Mouse (Mus musculus): ENCODE results near the gene Dnah2. TPM values are rescaled to one million over a fixed set of nuclear protein-coding genes. Genes with fewer than 3 reads are reported as not detected.
"Not testable (repeated sequence)": the region's sequence is repeated elsewhere in the genome, so short reads cannot be mapped to it uniquely, and the experiment has no call there.

Gene Dnah2
- polyA plus RNA-seq, 1 experiment from 2014 or later: 2.7 TPM

DNA sequence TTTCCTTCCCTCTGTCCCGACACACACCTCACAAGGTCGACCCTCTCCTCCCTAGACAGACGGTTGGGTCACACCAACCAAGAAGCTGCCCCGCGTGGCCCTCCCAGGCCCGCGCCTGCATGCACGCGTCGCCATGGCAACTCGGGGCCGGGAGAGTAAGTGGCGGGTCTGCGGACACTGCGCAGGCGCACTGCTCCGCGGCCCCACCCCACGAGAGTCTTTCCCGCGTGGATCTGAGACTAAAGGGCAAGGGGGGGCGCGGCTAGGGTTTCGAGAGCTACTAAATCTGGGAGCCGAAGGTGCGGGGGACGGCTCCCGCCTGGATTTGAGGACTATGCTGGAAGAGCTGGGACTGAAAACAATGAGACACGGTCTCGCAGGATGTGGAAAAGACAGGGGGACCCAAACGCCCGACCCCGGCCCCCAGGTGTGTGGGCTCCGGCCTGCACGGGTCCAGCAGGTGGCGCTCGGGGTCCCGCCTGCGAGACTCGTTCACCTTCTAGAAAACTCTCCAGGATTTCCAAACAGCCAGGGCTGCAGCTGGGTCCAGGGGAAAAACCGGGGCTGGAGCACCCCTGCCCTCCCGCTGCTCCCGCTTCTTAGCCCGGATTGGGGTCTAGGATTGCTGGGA is 2.4 kb downstream of the Dnah2 start:
- peak overlapping the region; percentile 95 for H3K27ac ChIP-seq (ENCODE audit: low read depth, low read length)
- peak overlapping the region; percentile 75 for H3K9ac ChIP-seq (ENCODE audit: low read length)
- ATAC-seq: peak; percentile 70
- peak overlapping the region; percentile 95 for H3K4me2 ChIP-seq (ENCODE audit: low read length)
- no peaks in the 10 kb centered on the region for H3K27me3 ChIP-seq (replicated peaks; ENCODE audit: control insufficient read depth, insufficient read depth, low read length)
- peak; percentile 88 for DNase-seq (ENCODE audit: low spot score)
- WGBS: 0% methylated on average over 44 of the region's 44 CpGs
- H3K36me3 ChIP-seq (ENCODE audit: control insufficient read depth, insufficient read depth, low read length): no peaks in the 10 kb centered on the region
- H3K9me3 ChIP-seq (replicated peaks; ENCODE audit: control insufficient read depth, low read length): no peaks in the 10 kb centered on the region
- H3K4me3 ChIP-seq (ENCODE audit: low read depth, low read length): peak overlapping the region; percentile 45
- H3K4me1 ChIP-seq (ENCODE audit: control insufficient read depth, insufficient read depth, low read length): peaks cover 46% of the 10 kb centered on the region

DNA sequence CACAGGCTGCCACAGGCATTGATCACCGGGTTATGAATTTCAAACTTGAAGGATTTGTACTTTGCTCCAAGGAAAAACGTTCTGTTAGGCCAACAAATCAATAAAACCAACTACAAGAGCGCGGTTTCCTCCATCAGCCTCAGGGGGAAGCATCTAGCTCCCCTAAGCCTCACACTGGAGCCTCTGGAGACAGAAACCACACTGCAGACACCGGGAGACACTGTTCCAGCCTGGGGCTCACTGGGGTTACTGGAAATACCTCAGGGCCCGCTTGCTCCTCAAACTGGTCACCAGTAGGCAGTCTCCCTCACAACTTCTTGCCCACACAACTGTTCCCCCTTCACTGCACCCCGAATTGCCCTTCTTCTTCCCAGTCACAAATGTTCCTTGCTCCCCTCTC is 3.0 kb downstream of the Dnah2 start:
- WGBS: 11% methylated on average over 7 of the region's 7 CpGs
- no peaks in the 10 kb centered on the region for H3K36me3 ChIP-seq (ENCODE audit: control insufficient read depth, insufficient read depth, low read length)
- H3K27me3 ChIP-seq (replicated peaks; ENCODE audit: control insufficient read depth, insufficient read depth, low read length): no peaks in the 10 kb centered on the region
- H3K4me3 ChIP-seq (ENCODE audit: low read depth, low read length): peak overlapping the region; percentile 45
- H3K4me2 ChIP-seq (ENCODE audit: low read length): peak overlapping the region; percentile 95
- peak; percentile 21; the same call in 1 of the 2 replicates for ATAC-seq
- DNase-seq (ENCODE audit: low spot score): peak; percentile 51
- H3K9me3 ChIP-seq (replicated peaks; ENCODE audit: control insufficient read depth, low read length): no peaks in the 10 kb centered on the region
- H3K4me1 ChIP-seq (ENCODE audit: control insufficient read depth, insufficient read depth, low read length): peaks cover 46% of the 10 kb centered on the region
- peak overlapping the region; percentile 95 for H3K27ac ChIP-seq (ENCODE audit: low read depth, low read length)
- peak overlapping the region; percentile 75 for H3K9ac ChIP-seq (ENCODE audit: low read length)

DNA sequence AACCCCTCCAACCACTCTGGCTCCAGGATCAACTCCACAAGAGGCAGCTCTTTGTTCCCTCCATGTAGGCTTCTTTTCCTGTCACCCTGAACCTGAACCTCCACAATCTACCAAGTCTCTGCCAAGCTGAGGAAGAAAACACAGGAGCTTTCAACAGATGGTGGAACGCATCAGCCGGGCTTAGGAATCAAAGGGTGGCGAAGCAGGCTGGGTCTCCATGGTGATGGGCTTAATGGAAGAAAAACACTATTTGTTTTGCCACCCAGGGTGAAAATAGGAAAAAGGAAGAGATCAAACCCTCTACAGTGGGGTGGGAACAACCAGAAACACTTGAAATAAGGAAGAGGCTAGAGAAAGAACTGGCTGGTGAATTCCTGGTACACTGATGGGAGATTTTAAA is 5.3 kb downstream of the Dnah2 start:
- ATAC-seq (peak; percentile 18; the same call in 1 of the 2 replicates), DNase-seq (ENCODE audit: low spot score) (peak; percentile 73)
- Histone ChIP-seq H3K4me1 (ENCODE audit: control insufficient read depth, insufficient read depth, low read length) (peaks cover 38% of the 10 kb centered on the region), H3K9me3 (replicated peaks; ENCODE audit: control insufficient read depth, low read length) (no peaks in the 10 kb centered on the region), H3K36me3 (ENCODE audit: control insufficient read depth, insufficient read depth, low read length) (no peaks in the 10 kb centered on the region), H3K27ac (ENCODE audit: low read depth, low read length) (peak overlapping the region; percentile 81), H3K9ac (ENCODE audit: low read length) (no peak overlapping the region), H3K4me2 (ENCODE audit: low read length) (no peak overlapping the region), H3K4me3 (ENCODE audit: low read depth, low read length) (no peak overlapping the region), H3K27me3 (replicated peaks; ENCODE audit: control insufficient read depth, insufficient read depth, low read length) (no peaks in the 10 kb centered on the region)
- 8% methylated on average over 3 of the region's 3 CpGs for WGBS

DNA sequence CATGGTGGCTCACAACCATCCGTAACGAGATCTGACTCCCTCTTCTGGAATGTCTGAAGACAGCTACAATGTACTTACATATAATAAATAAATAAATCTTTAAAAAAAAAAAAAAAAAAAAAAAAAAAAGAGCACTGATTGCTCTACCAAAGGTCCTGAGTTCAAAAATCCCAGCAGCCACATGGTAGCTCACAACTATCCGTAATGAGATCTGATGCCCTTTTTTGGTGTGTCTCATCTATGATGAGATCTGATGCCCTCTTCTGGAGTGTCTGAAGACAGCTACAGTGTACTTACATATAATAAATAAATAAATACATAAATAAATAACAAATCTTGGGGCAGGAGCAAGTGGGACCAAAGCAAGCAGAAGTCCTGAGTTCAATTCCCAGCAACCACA is 7.2 kb downstream of the Dnah2 start:
- not testable (repeated sequence) for H3K36me3 ChIP-seq (ENCODE audit: control insufficient read depth, insufficient read depth, low read length); H3K27me3 ChIP-seq (replicated peaks; ENCODE audit: control insufficient read depth, insufficient read depth, low read length); H3K4me3 ChIP-seq (ENCODE audit: low read depth, low read length); H3K27ac ChIP-seq (ENCODE audit: low read depth, low read length); H3K9ac ChIP-seq (ENCODE audit: low read length); ATAC-seq; H3K9me3 ChIP-seq (replicated peaks; ENCODE audit: control insufficient read depth, low read length); H3K4me2 ChIP-seq (ENCODE audit: low read length); DNase-seq (ENCODE audit: low spot score)
- H3K4me1 ChIP-seq (ENCODE audit: control insufficient read depth, insufficient read depth, low read length): peaks cover 23% of the 10 kb centered on the region
- WGBS: 83% methylated on average over 1 of the region's 3 CpGs

DNA sequence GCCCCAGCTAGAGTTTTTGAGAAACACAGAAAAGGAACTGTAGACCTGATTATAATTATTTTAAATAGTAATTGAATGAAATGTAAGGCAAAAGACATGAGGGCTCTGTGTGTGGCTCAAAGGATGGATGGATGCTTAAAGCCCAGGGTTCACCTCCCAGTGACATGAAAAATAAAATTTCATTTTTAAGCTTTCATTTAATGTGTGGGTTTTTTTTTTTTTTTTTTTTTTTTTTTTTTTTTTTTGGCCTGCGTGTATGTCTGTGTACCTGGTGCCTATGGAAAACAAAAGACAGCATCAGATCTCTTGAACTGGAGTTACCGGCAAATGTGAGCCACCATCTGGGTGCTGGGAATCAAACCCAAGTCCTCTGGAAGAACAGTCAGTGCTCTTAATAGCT is 8.2 kb downstream of the Dnah2 start:
- Histone ChIP-seq H3K9me3 (replicated peaks; ENCODE audit: control insufficient read depth, low read length) (no peaks in the 10 kb centered on the region), H3K27ac (ENCODE audit: low read depth, low read length) (no peak overlapping the region), H3K27me3 (replicated peaks; ENCODE audit: control insufficient read depth, insufficient read depth, low read length) (no peaks in the 10 kb centered on the region), H3K9ac (ENCODE audit: low read length) (no peak overlapping the region), H3K4me1 (ENCODE audit: control insufficient read depth, insufficient read depth, low read length) (peaks cover 15% of the 10 kb centered on the region), H3K36me3 (ENCODE audit: control insufficient read depth, insufficient read depth, low read length) (no peaks in the 10 kb centered on the region), H3K4me2 (ENCODE audit: low read length) (no peak overlapping the region), H3K4me3 (ENCODE audit: low read depth, low read length) (no peak overlapping the region)
- no peak for DNase-seq (ENCODE audit: low spot score)
- ATAC-seq: no peak
- 83% methylated on average over 2 of the region's 2 CpGs for WGBS

DNA sequence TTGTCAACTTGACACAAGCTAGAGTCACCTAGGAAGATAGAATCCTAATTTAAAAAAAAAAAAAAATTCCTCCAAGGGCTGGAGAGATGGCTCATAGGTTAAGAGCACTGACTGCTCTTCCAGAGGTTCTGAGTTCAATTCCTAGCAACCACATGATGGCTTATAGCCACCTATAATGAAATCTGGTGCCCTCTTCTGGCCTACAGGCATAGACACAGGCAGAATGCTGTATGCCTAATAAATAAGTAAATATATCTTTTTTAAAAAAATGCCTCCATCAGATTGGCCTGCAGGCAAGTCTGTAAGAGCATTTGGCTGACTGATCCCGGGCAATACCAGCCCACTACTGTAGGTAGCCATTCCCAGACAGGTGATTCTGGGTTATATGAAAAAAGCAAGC is 13.9 kb downstream of the Dnah2 start:
- H3K27ac ChIP-seq (ENCODE audit: low read depth, low read length): no peak overlapping the region
- no peak overlapping the region for H3K9ac ChIP-seq (ENCODE audit: low read length)
- H3K27me3 ChIP-seq (replicated peaks; ENCODE audit: control insufficient read depth, insufficient read depth, low read length): no peaks in the 10 kb centered on the region
- H3K4me1 ChIP-seq (ENCODE audit: control insufficient read depth, insufficient read depth, low read length): no peaks in the 10 kb centered on the region
- ATAC-seq: no peak
- no peaks in the 10 kb centered on the region for H3K9me3 ChIP-seq (replicated peaks; ENCODE audit: control insufficient read depth, low read length)
- H3K4me2 ChIP-seq (ENCODE audit: low read length): no peak overlapping the region
- DNase-seq (ENCODE audit: low spot score): no peak
- WGBS: 75% methylated on average over 1 of the region's 1 CpGs
- H3K36me3 ChIP-seq (ENCODE audit: control insufficient read depth, insufficient read depth, low read length): no peaks in the 10 kb centered on the region
- no peak overlapping the region for H3K4me3 ChIP-seq (ENCODE audit: low read depth, low read length)

DNA sequence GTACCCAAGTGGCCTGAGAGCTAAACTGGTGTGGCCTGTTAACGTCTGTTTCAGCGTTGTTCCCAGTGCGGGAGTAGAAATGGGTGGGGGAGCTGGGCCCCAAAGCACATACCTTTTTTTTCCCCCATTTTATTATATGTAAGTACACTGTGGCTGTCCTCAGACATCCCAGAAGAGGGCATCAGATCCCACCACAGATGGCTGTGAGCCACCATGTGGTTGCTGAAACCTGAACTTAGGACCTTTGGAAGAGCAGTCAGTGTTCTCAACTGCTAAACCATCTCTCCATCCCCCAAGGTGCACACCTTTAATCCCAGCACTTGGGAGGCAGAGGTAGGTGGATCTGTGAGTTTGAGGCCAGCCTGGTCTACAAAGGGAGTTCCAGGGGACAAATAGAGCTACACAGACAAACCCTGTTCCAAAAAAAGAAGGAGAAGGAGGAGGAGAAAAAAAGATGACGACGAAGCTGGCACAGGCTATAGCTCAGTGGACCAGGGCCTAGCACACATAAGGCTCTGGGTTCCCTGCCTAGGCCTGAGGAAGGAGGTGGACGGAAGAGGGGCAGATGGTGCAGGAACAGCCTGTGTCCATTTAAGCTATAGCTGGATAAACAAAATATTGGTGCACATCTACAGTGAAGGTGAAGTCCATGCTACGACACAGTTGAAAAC is 16.3 kb downstream of the Dnah2 start:
- ATAC-seq: no peak
- no peaks in the 10 kb centered on the region for H3K9me3 ChIP-seq (replicated peaks; ENCODE audit: control insufficient read depth, low read length)
- no peak overlapping the region for H3K27ac ChIP-seq (ENCODE audit: low read depth, low read length)
- WGBS: 86% methylated on average over 7 of the region's 7 CpGs
- no peaks in the 10 kb centered on the region for H3K36me3 ChIP-seq (ENCODE audit: control insufficient read depth, insufficient read depth, low read length)
- no peak overlapping the region for H3K4me3 ChIP-seq (ENCODE audit: low read depth, low read length)
- DNase-seq (ENCODE audit: low spot score): no peak
- peaks cover 5% of the 10 kb centered on the region; the same call in 1 of the 2 replicates for H3K4me1 ChIP-seq (ENCODE audit: control insufficient read depth, insufficient read depth, low read length)
- H3K27me3 ChIP-seq (replicated peaks; ENCODE audit: control insufficient read depth, insufficient read depth, low read length): no peaks in the 10 kb centered on the region
- no peak overlapping the region for H3K9ac ChIP-seq (ENCODE audit: low read length)
- H3K4me2 ChIP-seq (ENCODE audit: low read length): no peak overlapping the region

DNA sequence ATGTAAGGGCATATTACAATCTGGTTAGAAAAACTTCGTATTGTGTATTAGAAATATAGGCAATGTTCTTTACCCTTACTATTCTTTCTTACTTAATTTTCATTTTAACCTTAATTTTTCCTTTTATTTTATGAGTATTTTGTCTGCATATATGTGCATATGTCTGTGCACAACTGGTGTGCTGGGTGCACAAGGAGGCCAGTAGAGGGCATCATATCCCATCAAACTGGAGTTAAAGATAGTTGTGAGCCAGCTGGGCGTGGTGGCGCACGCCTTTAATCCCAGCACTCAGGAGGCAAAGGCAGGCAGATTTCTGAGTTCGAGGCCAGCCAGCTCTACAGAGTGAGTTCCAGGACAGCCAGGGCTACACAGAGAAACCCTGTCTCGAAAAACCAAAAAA is 18.2 kb downstream of the Dnah2 start:
- DNase-seq (ENCODE audit: low spot score); H3K9me3 ChIP-seq (replicated peaks; ENCODE audit: control insufficient read depth, low read length); H3K4me2 ChIP-seq (ENCODE audit: low read length); H3K36me3 ChIP-seq (ENCODE audit: control insufficient read depth, insufficient read depth, low read length); H3K27me3 ChIP-seq (replicated peaks; ENCODE audit: control insufficient read depth, insufficient read depth, low read length); H3K9ac ChIP-seq (ENCODE audit: low read length); H3K4me3 ChIP-seq (ENCODE audit: low read depth, low read length); H3K27ac ChIP-seq (ENCODE audit: low read depth, low read length); ATAC-seq: not testable (repeated sequence)
- peaks cover 12% of the 10 kb centered on the region for H3K4me1 ChIP-seq (ENCODE audit: control insufficient read depth, insufficient read depth, low read length)
- WGBS: 85% methylated on average over 6 of the region's 6 CpGs

DNA sequence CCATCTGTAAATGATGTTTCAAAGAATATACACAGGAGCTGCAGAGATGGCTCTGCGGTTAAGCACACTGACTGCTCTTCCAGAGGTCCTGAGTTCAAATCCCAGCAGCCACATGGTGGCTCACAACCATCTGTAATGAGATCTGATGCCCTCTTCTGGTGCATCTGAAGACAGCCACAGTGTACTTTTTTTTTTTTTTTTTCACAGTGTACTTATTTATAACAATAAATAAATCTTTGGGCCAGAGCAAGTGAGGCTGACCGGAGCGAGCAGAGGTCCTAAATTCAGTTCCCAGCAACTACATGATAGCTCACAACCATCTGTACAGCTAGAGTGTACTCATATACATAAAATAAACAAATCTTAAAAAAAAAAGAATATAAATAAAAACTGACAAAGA is 18.6 kb downstream of the Dnah2 start:
- WGBS: 94% methylated on average over 3 of the region's 3 CpGs
- ATAC-seq; H3K9ac ChIP-seq (ENCODE audit: low read length); H3K27me3 ChIP-seq (replicated peaks; ENCODE audit: control insufficient read depth, insufficient read depth, low read length); H3K27ac ChIP-seq (ENCODE audit: low read depth, low read length); H3K36me3 ChIP-seq (ENCODE audit: control insufficient read depth, insufficient read depth, low read length); H3K4me3 ChIP-seq (ENCODE audit: low read depth, low read length); H3K4me2 ChIP-seq (ENCODE audit: low read length); DNase-seq (ENCODE audit: low spot score); H3K9me3 ChIP-seq (replicated peaks; ENCODE audit: control insufficient read depth, low read length): not testable (repeated sequence)
- peaks cover 12% of the 10 kb centered on the region for H3K4me1 ChIP-seq (ENCODE audit: control insufficient read depth, insufficient read depth, low read length)
